Mouse (Mus musculus): ENCODE data around the gene Ube4a.

GRCm38 (mm10) chr9:44985721-44986161, 20.3 kb upstream of the Ube4a start:
- TF ChIP-seq CTCF (IDR thresholded peaks at IDR 0.05; ENCODE audit: insufficient read depth, low read length): no peak
- no peak for TF ChIP-seq POLR2A (IDR thresholded peaks at IDR 0.05; ENCODE audit: borderline replicate concordance, extremely low read depth, low read depth, low read length)

All from lung, adult 2 months (tissue).